Mouse (Mus musculus): ENCODE results near the gene Tectb.

GRCm38 (mm10) chr19:55137884-55138283 lies 42.6 kb upstream of the Tectb start:
- TF ChIP-seq POLR2A (IDR thresholded peaks at IDR 0.05; ENCODE audit: low read depth, low read length) (no peak), CTCF (conservative IDR thresholded peaks at IDR 0.05; ENCODE audit: insufficient read depth, insufficient read length, low read depth, low read length) (no peak)
